Mouse (Mus musculus) kidney, postnatal 10 days (tissue): ENCODE results near the gene Gpr179.
"Not testable (repeated sequence)": the region's sequence is repeated elsewhere in the genome, so short reads cannot be mapped to it uniquely, and the experiment has no call there.

Source experiments
- DNase-seq: peaks from one replicate; pipeline ENCODE4 v3.0.0; 2021; ENCODE audit warnings: mixed read lengths

Gpr179 gene

GRCm38 (mm10) chr11:97354646-97355045 lies 2.8 kb upstream of the Gpr179 start:
- DNase-seq = no peak

- DNase-seq = no peak
Observed at GRCm38 (mm10) chr11:97352935-97353597, 1.2 kb upstream of the Gpr179 start.

- peak; percentile 91 for DNase-seq
Observed at GRCm38 (mm10) chr11:97350035-97350434, 1.8 kb downstream of the Gpr179 start.

- DNase-seq = no peak
Observed at GRCm38 (mm10) chr11:97347291-97347690, 4.6 kb downstream of the Gpr179 start.

GRCm38 (mm10) chr11:97346383-97346782 lies 5.5 kb downstream of the Gpr179 start:
- DNase-seq = no peak

- no peak for DNase-seq
Observed at GRCm38 (mm10) chr11:97345446-97345845, 6.4 kb downstream of the Gpr179 start.

- peak; percentile 38 for DNase-seq
Observed at GRCm38 (mm10) chr11:97343619-97344018, 8.3 kb downstream of the Gpr179 start.

GRCm38 (mm10) chr11:97343175-97343574 lies 8.7 kb downstream of the Gpr179 start:
- DNase-seq = no peak

- peak; percentile 86 for DNase-seq
Observed at GRCm38 (mm10) chr11:97338977-97339315, 12.9 kb downstream of the Gpr179 start.

- no peak for DNase-seq
Observed at GRCm38 (mm10) chr11:97338302-97338976, 13.4 kb downstream of the Gpr179 start.

GRCm38 (mm10) chr11:97337363-97337762 lies 14.5 kb downstream of the Gpr179 start:
- DNase-seq = no peak

- no peak for DNase-seq
Observed at GRCm38 (mm10) chr11:97336751-97337345, 15.0 kb downstream of the Gpr179 start.

GRCm38 (mm10) chr11:97336238-97336637 lies 15.6 kb downstream of the Gpr179 start:
- no peak for DNase-seq

- no peak for DNase-seq
Observed at GRCm38 (mm10) chr11:97334400-97334799, 17.5 kb downstream of the Gpr179 start.

GRCm38 (mm10) chr11:97333896-97334295 lies 18.0 kb downstream of the Gpr179 start:
- no peak for DNase-seq

- no peak for DNase-seq
Observed at GRCm38 (mm10) chr11:97333044-97333443, 18.8 kb downstream of the Gpr179 start.

GRCm38 (mm10) chr11:97331231-97332190 lies 20.4 kb downstream of the Gpr179 start:
- DNase-seq = no peak

GRCm38 (mm10) chr11:97330315-97330714 lies 21.6 kb downstream of the Gpr179 start:
- no peak for DNase-seq

- DNase-seq = peak; percentile 82
Observed at GRCm38 (mm10) chr11:97328148-97328547, 23.7 kb downstream of the Gpr179 start.

- no peak for DNase-seq
Observed at GRCm38 (mm10) chr11:97325224-97325623, 26.7 kb downstream of the Gpr179 start.

- not testable (repeated sequence) for DNase-seq
Observed at GRCm38 (mm10) chr11:97321894-97322600, 29.8 kb downstream of the Gpr179 start.

GRCm38 (mm10) chr11:97321197-97321596 lies 30.7 kb downstream of the Gpr179 start:
- DNase-seq = no peak
